Mouse (Mus musculus): ENCODE measurements at regions not wholly inside any gene's neighbourhood (a gene's known extent, or its start where the extent isn't known, plus 50 kb on each side); places are given as distances from the start of the nearest gene placed in this dataset.

- TF ChIP-seq CTCF (conservative IDR thresholded peaks at IDR 0.05; ENCODE audit: low read length) (no peak), POU5F1 (IDR thresholded peaks at IDR 0.05; ENCODE audit: borderline replicate concordance, low read length) (no peak), NANOG (IDR thresholded peaks at IDR 0.05; ENCODE audit: borderline replicate concordance, low read length) (no peak)
Measured at GRCm38 (mm10) chr13:37225834-37226233, 119.2 kb upstream of the Ly86 start.
